Mouse (Mus musculus) adrenal gland, postnatal 36 days (tissue): ENCODE measurements around the gene Dyrk4. TPM values are rescaled to one million over a fixed set of nuclear protein-coding genes. Genes with fewer than 3 reads are reported as not detected.

ENCODE experiments used
- DNase-seq, 2 experiments: peaks; one replicate each; pipeline ENCODE4 v3.0.0; 2021; ENCODE audit warnings: mixed read lengths in 1 of 2
- long read RNA-seq, 2 experiments: library from polyadenylated mRNA; stranded (forward); transcript quantifications; one replicate each; pipeline ENCODE4 v2.0.0; 2021; ENCODE audit warnings: borderline sequencing depth in 2 of 2
- total RNA-seq, 2 experiments: library from RNA; stranded (reverse); gene quantifications; 2 replicates each; pipeline ENCODE4 v1.2.3; 2021

Dyrk4 gene
- total RNA-seq: under 1 TPM in 1 of 2 experiments, not detected in 1; 0.26 TPM
- long read RNA-seq, experiment 1: 0 reads
- long read RNA-seq, experiment 2: 0 reads

DNA sequence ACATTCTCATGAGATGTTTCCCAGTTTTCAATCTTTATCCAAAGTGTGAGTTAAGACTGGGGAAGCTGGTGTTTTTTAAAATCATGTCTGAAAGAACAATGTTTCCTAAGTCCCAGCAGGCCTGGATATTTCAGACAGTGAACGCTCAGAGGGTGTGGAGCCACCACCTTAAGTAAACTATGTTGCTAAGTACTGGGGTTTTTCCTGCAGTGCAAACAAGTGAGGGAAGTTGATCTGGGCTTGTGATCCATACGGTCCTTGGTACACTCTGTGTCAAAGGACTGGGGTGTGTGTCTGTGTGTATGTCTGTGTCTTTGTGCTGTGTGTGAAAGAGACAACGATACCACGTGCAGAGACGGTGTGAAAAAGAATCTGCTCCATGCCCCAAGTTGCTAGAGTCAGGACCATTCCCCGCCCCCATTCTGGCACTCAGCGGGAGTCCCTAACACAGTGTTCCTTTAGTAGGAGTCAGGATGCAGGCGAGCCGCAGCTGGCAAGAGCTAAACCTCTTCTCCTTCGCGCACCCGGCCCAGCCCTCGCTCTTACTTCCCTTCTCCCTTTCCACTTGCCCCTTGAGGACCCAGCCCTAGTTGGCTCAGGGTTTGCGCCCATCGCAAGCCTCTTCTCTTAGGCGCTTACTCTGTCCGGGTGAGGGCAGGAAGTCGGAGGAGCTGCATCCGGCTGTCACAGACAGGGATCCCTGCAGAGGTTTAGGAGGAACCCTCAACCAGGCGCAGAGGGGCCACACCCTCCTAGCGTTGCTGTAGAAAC is at the start of gene Dyrk4:
TSS of gene Dyrk4 (minus strand) at position 729 of the 771 bp plus-strand sequence.
- peak in 1 of 2 experiments; percentile 26 for DNase-seq

- no peak for DNase-seq
These were observed 44.8 kb upstream of the Dyrk4 start for GRCm38 (mm10) chr6:126966241-126967026.

- DNase-seq: no peak
These were observed 41.8 kb upstream of the Dyrk4 start for GRCm38 (mm10) chr6:126963426-126963825.

GRCm38 (mm10) chr6:126962709-126963108 is 41.1 kb upstream of the Dyrk4 start:
- no peak for DNase-seq

- no peak for DNase-seq
These were observed 39.9 kb upstream of the Dyrk4 start for GRCm38 (mm10) chr6:126961371-126962018.

- DNase-seq: peak; percentile 80 to 84
These were observed 34.1 kb upstream of the Dyrk4 start for GRCm38 (mm10) chr6:126955734-126956133.

DNA sequence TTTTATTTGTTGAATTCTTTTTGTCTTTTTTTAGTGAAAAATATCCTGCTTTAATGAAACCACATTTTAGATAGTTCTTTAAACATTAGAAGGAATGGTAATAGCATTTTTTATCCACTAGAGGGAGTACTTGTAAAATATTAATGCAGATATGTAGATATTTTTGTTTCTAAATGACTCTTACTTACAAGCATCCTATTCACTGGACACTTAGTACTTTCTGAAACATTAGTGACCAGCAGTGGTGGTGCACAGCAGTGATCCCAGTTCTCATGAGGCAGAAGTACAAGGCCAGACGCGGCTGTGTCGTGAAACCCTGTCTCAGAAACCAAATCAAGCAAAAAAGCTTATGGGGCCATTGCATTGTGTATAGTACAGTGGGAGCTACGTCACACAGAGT is 26.7 kb upstream of the Dyrk4 start:
- DNase-seq: no peak

DNA sequence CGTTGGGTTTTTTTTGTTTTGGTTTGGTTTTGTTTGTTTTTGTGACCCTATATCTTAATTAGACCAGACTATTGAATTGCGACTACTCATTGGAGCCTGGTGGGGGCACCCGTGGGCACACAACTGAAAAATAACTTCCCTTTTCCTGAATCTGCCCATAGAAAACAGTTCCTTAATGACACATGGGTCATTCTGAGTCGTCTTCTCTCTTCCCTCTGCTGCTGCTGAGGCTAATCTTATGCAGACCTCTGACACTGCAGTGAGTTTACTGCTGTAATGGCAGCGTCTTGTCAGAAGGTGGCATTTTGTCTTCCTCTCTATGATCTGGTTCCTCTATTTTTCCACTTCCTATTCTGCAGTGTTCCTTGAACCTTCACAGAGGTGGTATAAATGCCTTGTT is 18.8 kb upstream of the Dyrk4 start:
- DNase-seq: peak in 1 of 2 experiments; percentile 8

DNA sequence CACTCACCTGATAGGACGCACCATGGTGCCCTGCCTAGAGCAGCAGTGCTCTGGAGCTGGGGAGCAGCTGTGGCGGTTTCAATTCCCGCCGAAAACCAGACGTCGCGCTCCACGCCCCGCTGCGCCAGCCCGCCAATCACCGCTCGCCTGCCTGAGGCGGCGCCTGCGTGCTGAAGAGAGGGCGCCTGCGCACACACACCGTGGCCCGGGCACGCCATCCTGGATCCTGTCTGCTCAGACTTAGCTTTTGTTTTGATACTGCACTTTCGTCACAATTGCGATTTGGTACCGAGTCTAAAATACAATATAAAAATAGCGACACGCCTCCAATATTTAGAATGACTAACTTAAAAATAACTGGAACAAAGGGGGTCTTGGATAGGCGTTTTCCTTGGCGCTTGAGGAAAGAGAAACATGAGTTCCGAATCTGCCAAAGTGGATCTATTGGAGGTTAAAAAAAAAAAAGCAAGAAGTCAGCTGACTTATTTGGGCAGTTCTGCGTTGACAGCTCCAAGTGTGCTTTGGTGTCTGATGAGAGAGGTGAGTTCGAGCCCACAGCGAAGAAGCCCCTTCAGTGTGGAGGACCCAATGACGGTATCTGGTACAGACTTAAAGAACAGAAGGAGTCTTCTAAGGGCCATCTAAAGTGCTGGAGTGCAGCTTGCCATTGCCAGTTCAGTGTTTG is 18.0 kb upstream of the Dyrk4 start, which contains the start of the genes Rad51ap1 and D6Wsu163e:
TSS of gene Rad51ap1 (minus strand) at position 101 of the 685 bp plus-strand sequence.
TSS of gene D6Wsu163e (plus strand) at position 476 of the 685 bp plus-strand sequence.
- DNase-seq: peak; percentile 96 to 97

GRCm38 (mm10) chr6:126938853-126939486 is 17.3 kb upstream of the Dyrk4 start:
- DNase-seq: no peak

- no peak for DNase-seq
These were observed 16.4 kb upstream of the Dyrk4 start for GRCm38 (mm10) chr6:126938047-126938446.

DNA sequence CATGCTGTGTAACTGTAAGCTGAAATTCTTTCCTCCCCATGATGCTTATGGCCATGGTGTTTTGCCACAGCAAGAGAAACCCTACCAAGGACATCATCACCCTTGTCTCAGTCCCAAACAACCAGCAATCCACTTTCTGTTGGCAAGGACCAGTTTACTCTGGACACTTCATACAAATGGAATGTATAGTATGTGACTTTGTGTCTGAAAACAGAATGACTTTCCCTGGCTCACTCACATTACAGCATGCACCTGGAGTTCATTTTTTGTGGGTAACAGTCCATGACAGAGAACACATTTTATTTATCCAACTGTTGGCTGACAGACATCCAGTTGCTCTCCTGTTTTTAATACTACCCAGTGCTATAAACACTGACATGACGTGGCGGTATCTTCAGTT is 11.3 kb upstream of the Dyrk4 start:
- DNase-seq: no peak

- DNase-seq: no peak
These were observed 6.7 kb downstream of the Dyrk4 start for GRCm38 (mm10) chr6:126914928-126915327.

- DNase-seq: no peak
These were observed 10.9 kb downstream of the Dyrk4 start for GRCm38 (mm10) chr6:126910727-126911126.

GRCm38 (mm10) chr6:126907876-126908275 is 13.8 kb downstream of the Dyrk4 start:
- DNase-seq: no peak

DNA sequence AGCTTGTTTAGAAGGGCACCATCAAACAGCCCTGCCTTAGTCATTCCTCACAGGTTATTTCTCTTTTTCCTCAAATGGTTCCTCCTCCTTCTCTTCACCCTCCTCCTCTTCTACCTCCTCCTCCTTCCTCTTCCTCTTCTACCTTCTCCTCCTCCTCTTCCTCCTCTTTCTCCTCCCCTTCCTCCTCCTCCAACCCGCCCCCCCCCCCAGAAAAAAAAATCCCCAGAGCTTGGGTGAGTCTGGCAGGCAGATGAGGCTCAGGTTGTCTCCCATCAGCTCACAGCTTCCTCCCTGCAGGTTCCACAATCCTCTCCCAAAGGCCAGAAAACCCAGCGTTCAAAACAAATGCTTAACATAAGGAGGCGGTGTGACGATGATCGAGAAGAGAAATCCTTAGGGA is 14.3 kb downstream of the Dyrk4 start:
- no peak for DNase-seq

GRCm38 (mm10) chr6:126877118-126877517 is 44.5 kb downstream of the Dyrk4 start:
- DNase-seq: no peak

DNA sequence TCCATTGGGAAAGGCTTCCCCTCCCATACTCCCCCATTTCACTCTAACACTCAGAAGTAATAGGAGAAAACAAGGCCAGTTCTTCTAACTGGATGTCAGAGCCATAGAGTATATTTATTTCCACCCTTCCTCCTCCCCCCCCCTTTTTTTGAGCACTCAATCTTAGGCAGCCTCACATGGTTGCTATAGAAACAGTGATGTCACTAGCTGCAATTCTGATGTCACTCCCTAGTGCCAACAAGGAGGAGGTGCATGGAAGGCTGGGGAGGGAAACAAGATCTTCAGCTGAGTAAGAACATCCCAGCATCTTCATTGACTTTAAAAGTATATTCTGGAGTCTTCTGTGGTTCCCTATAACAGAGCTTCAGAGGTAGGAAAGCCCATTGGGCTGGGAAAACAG is 68.8 kb downstream of the Dyrk4 start, which contains the start of gene Akap3:
TSS of gene Akap3 (plus strand) at position 218 of the 400 bp plus-strand sequence.
- DNase-seq: no peak

DNA sequence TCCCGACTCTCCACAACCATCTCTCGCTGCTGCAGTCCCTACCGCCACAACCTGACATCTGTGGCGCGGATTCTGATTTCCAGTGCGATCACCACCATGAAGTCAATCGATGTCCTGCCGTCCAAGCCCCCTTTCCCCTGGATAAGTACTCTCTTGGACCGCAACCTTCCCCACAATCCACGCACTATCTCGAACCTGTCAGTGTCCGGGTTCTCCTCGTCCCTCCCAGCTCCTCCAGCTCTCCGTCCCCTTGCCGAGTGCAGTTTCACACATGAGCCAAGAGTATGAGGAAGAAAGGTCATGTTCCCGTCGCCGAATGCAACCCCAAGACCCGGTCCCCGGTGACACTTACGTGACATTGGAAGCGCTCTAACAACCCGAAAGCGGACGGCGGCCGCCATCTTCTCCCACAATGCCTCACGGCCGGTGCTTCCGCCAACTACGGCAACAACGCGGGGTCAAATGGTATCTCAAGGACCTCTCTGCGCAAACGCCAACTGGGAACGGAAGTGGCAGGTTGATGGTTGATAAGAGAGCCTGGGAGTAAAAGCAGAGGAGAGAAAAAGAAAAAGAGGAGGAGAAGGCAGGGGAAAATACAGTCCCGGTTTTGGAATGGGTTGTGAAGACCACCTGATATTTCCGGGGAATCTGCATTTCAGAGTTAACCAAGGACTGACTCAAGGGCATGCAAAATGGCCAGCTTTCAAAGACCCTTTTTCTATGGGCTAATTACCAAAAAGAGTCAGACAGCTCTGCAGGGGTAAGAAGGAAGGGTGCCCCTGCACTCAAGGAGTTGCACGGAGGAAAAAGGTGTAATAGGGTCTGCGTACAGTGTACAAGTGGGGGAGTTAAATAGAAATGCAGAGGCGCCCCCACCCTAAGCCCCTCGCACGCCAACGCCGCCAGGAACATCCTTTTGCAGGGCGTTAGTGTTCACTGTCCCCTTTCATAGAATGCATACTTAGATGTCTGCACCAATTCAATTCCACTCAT is 72.6 kb downstream of the Dyrk4 start, which contains the start of gene Ndufa9:
TSS of gene Ndufa9 (minus strand) at position 425 of the 993 bp plus-strand sequence.
- DNase-seq: peak; percentile 94 to 96

- DNase-seq: no peak
These were observed 85.0 kb downstream of the Dyrk4 start for GRCm38 (mm10) chr6:126836628-126837027.
